Mouse (Mus musculus): ENCODE data around the gene Atg9b.

The Atg9b gene

GRCm38 (mm10) chr5:24404594-24405360 lies 12.8 kb upstream of the Atg9b start:
- no peak for DNase-seq

DNA sequence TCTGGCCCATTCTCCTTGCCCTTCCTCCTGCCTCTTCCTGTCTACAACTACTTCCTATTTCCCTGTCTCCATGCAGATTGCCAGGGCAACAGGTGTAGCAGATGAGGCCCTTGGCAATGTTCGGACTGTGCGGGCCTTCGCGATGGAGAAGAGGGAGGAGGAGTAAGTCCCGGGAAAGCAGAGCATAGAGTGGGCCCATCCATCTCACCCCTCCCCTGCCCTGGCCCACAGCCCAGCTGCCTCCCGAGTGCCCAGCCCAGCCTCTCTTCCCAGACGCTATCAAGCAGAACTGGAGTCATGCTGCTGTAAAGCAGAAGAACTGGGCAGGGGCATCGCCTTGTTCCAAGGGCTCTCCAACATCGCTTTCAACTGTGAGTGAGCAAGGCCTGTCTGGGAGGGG lies 10.0 kb upstream of the Atg9b start:
- no peak for DNase-seq

GRCm38 (mm10) chr5:24400911-24401605 lies 9.1 kb upstream of the Atg9b start:
- no peak for DNase-seq

GRCm38 (mm10) chr5:24400362-24400761 lies 8.4 kb upstream of the Atg9b start:
- DNase-seq, result no peak

DNA sequence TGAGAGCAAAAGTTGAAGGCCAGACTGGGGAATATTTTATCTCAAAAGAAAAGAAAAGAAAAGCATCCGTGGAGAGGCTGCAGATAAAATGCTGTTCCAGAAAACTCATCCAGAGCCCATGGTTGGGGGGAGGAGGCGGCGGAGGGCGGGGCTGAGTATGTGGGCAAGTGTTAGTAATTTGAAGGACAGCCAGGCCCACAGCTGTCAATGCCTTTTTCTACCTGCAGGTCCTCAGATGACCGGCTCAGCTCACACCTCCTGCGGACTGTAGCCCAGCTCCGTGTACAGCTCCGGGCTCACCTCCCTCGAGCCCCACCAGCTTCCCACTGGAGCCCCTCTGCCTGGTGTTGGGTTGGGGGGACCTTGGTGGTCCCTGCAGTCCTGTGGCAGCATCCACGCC lies 7.7 kb upstream of the Atg9b start:
- no peak for DNase-seq

DNA sequence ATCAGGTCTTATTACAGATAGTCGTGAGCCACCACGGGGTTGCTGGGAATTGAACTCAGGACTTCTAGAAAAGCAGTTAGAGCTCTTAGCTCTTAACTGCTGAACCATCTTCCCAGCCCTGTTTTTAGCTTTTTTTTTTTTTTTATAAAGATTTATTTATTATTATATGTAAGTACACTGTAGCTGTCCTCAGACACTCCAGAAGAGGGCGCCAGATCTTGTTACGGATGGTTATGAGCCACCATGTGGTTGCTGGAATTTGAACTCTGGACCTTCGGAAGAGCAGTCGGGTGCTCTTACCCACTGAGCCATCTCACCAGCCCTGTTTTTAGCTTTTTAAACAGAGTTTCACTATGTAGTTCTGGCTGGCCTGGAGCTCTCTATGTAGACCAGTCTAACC lies 4.3 kb upstream of the Atg9b start:
- peak in 1 of 2 experiments; percentile 32 for DNase-seq

- peak; percentile 90 to 92 for DNase-seq
These were observed 2.4 kb upstream of the Atg9b start for GRCm38 (mm10) chr5:24394165-24394894.

GRCm38 (mm10) chr5:24393392-24393997 lies 1.6 kb upstream of the Atg9b start, which contains the start of gene Abcb8:
Gene Abcb8, plus strand, starts transcription at chr5:24393663.
- peak; percentile 95 to 96 for DNase-seq

GRCm38 (mm10) chr5:24392724-24393123 lies 781 bp upstream of the Atg9b start:
- DNase-seq, result no peak

DNA sequence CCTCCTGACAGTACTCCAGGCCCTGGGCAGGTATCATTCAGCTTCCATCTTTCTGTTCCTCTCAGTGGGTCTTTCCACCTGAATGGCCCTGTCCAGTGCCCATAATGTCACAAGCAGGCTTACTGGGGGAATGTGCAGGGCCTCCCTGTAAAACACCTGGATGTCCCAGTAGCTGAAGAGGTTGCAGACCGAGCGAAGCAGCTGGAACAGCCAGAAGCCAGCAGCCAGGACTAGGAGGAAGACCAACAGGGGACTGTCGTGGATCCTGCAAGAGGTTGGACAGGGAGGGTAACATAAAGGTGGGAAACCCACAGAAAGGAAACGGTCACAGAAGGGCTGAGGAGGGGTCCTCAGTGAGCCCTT lies 2.3 kb downstream of the Atg9b start:
- no peak for DNase-seq

DNA sequence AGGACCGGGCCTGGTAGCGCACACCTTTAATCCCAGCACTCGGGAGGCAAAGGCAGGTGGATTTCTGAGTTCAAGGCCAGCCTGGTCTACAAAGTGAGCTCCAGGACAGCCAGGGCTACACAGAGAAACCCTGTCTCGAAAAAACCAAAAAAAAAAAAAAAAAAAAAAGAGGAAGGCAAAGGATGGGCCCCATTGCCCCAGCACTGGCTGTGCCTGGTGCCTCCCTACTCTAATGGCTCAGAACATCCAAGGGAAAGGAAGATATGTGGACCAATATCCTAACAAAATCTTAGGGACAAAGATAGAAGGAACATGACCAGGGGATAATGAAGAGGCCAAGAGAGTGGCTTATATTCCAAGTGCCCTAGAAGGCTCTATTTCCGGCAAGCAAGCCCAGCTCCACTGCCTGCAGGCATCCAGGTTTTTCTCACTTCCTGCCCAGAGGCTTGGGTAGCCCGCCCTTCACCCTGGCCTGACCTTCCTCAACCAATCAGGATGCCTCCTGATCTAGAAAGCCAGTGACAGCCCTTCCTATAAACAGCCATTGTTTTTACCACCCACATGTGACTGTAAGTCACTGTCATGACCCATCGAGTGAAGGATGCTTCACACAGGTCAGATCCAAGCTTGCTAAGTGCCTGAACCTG lies 2.8 kb downstream of the Atg9b start:
- DNase-seq, result no peak

GRCm38 (mm10) chr5:24388246-24388915 lies 3.6 kb downstream of the Atg9b start:
- no peak for DNase-seq

DNA sequence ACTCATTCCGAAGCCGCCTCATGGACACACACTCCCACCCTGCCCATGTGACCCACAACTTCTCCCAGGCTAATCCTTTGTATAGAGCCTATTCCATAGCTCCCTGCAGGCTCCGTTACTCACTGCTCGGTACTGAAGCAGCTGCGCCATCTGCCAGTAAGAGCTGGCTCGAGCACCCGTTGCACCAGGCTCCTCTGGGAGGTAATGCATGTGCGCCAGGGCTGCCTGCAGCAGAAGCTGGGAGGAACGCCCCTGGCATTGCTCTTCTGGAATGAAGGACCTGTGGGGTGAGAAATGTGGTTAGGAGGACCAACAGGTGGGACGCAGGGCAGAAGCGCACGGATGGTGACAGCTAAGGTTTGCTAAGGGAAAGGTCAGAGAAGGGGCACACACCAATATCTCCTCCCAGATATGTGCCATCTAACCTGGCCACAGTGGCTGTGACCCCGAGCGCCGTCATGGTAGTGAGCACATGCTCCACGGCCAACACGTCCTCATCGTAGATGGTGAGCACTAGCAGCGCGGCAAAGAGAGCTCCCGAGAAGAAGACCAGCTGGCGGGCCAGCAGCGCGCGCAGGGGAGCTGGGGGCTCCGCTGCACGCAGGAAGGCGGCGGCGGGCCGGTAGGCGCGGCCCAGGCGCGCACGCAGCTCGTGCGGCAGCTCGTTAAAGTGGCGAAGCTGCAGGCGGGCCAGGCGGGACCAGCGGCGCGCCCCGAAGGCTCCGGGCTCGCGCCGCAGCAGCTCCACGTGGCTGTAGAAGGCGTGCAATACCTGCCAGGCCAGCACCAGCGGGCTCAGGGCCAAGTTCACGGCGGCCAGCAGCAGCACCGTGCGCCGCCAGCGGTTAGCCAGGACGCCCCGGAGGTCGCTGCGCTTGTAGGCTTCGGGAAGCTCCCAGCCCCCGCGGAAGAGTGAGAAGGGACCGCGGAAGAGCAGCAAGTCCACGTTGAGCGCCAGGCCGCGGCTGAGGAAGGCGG lies 4.4 kb downstream of the Atg9b start:
- DNase-seq, result peak in 1 of 2 experiments; percentile 33

GRCm38 (mm10) chr5:24385887-24386550 lies 5.9 kb downstream of the Atg9b start:
- no peak for DNase-seq

DNA sequence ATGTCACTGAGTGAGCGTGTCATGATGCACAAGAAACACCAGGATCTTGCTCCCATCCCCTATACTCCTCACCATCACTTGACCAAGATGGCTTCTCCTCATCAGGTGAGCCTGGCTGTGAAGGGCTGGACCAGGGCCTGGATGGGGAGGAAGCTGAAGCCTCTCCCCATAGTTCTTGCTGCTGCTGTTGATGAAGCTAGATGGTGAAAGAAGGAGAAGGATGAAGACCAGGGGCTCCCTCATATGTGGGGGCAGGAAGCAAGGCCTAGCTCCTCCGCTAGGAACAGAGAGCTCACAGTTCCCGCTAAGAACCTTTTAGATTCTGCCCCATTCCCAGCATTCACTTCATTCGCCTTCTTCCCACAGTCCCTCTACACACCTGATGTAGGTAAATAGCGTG lies 6.6 kb downstream of the Atg9b start:
- DNase-seq, result no peak

DNA sequence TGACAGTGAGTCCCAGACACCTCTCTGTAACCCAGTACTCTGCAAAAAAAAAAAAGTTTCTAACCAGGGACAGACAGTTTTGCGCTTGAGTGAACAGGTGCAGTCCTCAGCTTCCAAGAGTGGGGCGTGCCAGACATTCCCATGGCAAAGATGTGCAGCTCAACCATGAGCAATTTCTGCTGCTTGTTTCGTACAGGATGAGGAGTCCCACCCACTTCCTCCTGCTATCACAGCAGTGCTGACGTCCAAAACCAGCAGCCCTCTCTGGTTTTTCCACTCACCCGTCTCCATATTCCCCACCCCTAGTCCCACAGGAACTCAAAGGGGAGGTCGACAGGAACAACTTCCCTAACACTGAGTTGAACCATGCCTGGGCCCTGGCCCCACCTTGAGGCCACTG lies 7.5 kb downstream of the Atg9b start:
- peak; percentile 24 to 38 for DNase-seq

DNA sequence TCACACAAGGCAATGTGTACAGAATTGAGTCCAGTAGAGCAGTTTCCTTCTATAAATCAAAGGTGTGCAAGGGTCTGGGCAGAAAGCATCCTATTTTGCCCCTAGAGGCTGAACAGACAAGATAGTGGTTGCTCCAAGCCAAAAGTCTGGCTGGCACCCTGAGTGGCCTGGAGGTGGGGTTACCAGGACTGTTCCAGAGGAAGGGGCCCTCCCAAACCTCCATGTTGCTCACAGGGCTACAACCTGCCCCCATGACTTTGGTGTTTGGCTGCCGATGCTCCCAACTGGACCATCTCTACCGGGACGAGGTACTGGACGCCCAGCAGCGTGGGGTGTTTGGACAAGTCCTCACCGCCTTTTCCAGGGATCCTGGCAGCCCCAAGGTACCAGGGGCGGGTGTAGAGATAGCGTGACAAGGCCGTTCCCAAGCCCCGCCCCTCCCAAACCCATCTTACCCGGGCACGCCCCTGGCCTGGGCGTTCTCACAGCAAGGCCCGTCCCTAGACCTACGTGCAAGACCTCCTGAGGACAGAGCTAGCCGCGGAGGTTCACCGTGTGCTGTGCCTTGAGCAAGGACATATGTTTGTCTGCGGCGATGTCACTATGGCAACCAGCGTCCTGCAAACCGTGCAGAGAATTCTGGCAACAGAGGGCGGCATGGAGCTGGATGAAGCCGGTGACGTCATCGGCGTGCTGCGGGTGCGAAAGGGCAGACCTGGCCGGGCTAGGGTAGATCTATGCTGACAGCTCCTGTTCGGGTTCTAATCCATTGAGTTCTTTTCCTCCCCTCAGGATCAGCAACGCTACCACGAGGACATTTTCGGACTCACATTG lies 8.7 kb downstream of the Atg9b start:
- peak; percentile 93 to 94 for DNase-seq

GRCm38 (mm10) chr5:24381988-24382387 lies 10.0 kb downstream of the Atg9b start:
- DNase-seq, result no peak

DNA sequence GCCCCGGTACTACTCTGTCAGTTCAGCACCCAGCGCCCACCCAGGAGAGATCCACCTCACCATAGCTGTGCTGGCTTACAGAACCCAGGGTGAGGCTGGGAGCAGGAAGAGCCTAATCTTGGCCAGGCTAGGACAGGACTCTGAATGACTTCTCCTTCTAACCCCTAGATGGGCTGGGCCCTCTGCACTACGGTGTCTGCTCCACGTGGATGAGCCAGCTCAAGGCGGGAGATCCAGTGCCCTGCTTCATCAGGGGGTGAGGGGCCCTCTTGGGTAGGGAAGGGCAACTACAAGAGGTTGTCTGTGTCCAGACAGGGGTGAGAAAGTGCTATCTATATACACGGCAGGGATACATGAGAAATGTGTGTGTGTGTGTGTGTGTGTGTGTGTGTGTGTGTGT lies 10.5 kb downstream of the Atg9b start:
- DNase-seq, result no peak
